In genomic region chr14:119367866-119368425, GRCm38 (mm10) we compare ENCODE assay signal across 22 mouse cellular contexts.
DNase-seq lines count a peak whose midpoint lies in the region; ATAC-seq lines count a peak whose summit lies in the region.
"Had no signal": no experiment of that assay in that cellular context is flagged by ENCODE, and none has a peak within 500 bp of the region (broad histone marks: within the 10 kb centered on the region; RNA-seq: fewer than 3 reads in every experiment).

No protein-coding gene starts in this region.

- 0 out of 2 replicates have a peak, but pooled peaks have one; percentile 35 for ATAC-seq in forebrain, embryonic 15.5 days (replicated peaks)
- ATAC-seq in forebrain, embryonic 12.5 days (ENCODE audit: low FRiP score): no peak
- no peak for ATAC-seq in midbrain, embryonic 11.5 days (ENCODE audit: low FRiP score)
- ATAC-seq in midbrain, embryonic 15.5 days (replicated peaks): no peak
- ATAC-seq: CD4-positive, CD25-positive, alpha-beta regulatory T cell, adult 4 months; intestine, embryonic 16.5 days had no signal

- peak; percentile 40 to 51 for DNase-seq in cerebellum, postnatal 10 days
- no peak for DNase-seq in cerebellum, postnatal 4 days (ENCODE audit: low spot score in 2 of 2)
- DNase-seq in midbrain, embryonic 11.5 days (ENCODE audit: low spot score, missing footprints): peak; percentile 79
- DNase-seq in heart, adult 8-10 months (ENCODE audit: low spot score): no peak
- DNase-seq: adrenal gland, adult 8-10 months; adrenal gland, postnatal 36 days; B cell, adult 2 months; cerebellum, adult 18-20 months; cerebellum, adult 9-11 months; gastrocnemius, postnatal 10 days; heart, adult 18-20 months; heart, postnatal 14 days had no signal

- peaks cover 4% of the 10 kb centered on the region for H3K4me1 ChIP-seq in forebrain, embryonic 15.5 days
- H3K4me1 ChIP-seq in forebrain, embryonic 12.5 days: no peaks in the 10 kb centered on the region; the same call in 1 of the 2 replicates
- H3K4me1 ChIP-seq in midbrain, embryonic 11.5 days (ENCODE audit: control insufficient read depth, insufficient read depth, low read length): 0 out of 2 replicates have a peak, but pooled peaks cover 3% of the 10 kb centered on the region
- no peaks in the 10 kb centered on the region for H3K4me1 ChIP-seq in midbrain, embryonic 15.5 days
- H3K4me1 ChIP-seq: embryonic facial prominence, embryonic 12.5 days; heart, embryonic 15.5 days had no signal

- WGBS in forebrain, embryonic 15.5 days: 34% methylated on average over 3 of the region's 3 CpGs
- 66% methylated on average over 3 of the region's 3 CpGs for WGBS in forebrain, embryonic 12.5 days
- WGBS in midbrain, embryonic 11.5 days: 96% methylated on average over 3 of the region's 3 CpGs
- 80% methylated on average over 3 of the region's 3 CpGs for WGBS in midbrain, embryonic 15.5 days

- no peak overlapping the region for H3K4me2 ChIP-seq in forebrain, embryonic 15.5 days (replicated peaks)
- H3K4me2 ChIP-seq in forebrain, embryonic 12.5 days: no peak overlapping the region
- no peak overlapping the region for H3K4me2 ChIP-seq in midbrain, embryonic 11.5 days
- H3K4me2 ChIP-seq in midbrain, embryonic 15.5 days: no peak overlapping the region
- H3K4me2 ChIP-seq: embryonic facial prominence, embryonic 12.5 days; heart, embryonic 11.5 days; heart, embryonic 15.5 days; hindbrain, embryonic 14.5 days had no signal

- H3K27me3 ChIP-seq in forebrain, embryonic 15.5 days: no peaks in the 10 kb centered on the region
- no peaks in the 10 kb centered on the region for H3K27me3 ChIP-seq in forebrain, embryonic 12.5 days
- H3K27me3 ChIP-seq in midbrain, embryonic 11.5 days (ENCODE audit: control insufficient read depth, insufficient read depth, low read length): no peaks in the 10 kb centered on the region
- H3K27me3 ChIP-seq in midbrain, embryonic 15.5 days (replicated peaks): no peaks in the 10 kb centered on the region
- H3K27me3 ChIP-seq: embryonic facial prominence, embryonic 12.5 days; heart, embryonic 15.5 days had no signal

- H3K27ac ChIP-seq in forebrain, embryonic 15.5 days (replicated peaks): no peak overlapping the region
- no peak overlapping the region for H3K27ac ChIP-seq in forebrain, embryonic 12.5 days
- H3K27ac ChIP-seq in midbrain, embryonic 11.5 days (ENCODE audit: low read depth, low read length): no peak overlapping the region
- H3K27ac ChIP-seq in midbrain, embryonic 15.5 days: no peak overlapping the region
- H3K27ac ChIP-seq: embryonic facial prominence, embryonic 12.5 days; heart, embryonic 15.5 days; hindbrain, embryonic 14.5 days had no signal

- H3K9ac ChIP-seq in forebrain, embryonic 15.5 days (replicated peaks): no peak overlapping the region
- H3K9ac ChIP-seq in forebrain, embryonic 12.5 days: no peak overlapping the region
- H3K9ac ChIP-seq in midbrain, embryonic 11.5 days (ENCODE audit: low read length): no peak overlapping the region
- H3K9ac ChIP-seq in midbrain, embryonic 15.5 days: no peak overlapping the region
- H3K9ac ChIP-seq: embryonic facial prominence, embryonic 12.5 days; heart, embryonic 15.5 days; hindbrain, embryonic 14.5 days had no signal

- H3K36me3 ChIP-seq in forebrain, embryonic 15.5 days: no peaks in the 10 kb centered on the region
- H3K36me3 ChIP-seq in forebrain, embryonic 12.5 days (replicated peaks): no peaks in the 10 kb centered on the region
- no peaks in the 10 kb centered on the region for H3K36me3 ChIP-seq in midbrain, embryonic 11.5 days (ENCODE audit: control insufficient read depth, insufficient read depth, low read length)
- no peaks in the 10 kb centered on the region for H3K36me3 ChIP-seq in midbrain, embryonic 15.5 days (replicated peaks)
- H3K36me3 ChIP-seq: embryonic facial prominence, embryonic 12.5 days; G1E; heart, embryonic 15.5 days had no signal

- H3K9me3 ChIP-seq in forebrain, embryonic 15.5 days: no peaks in the 10 kb centered on the region
- H3K9me3 ChIP-seq in forebrain, embryonic 12.5 days: no peaks in the 10 kb centered on the region
- no peaks in the 10 kb centered on the region for H3K9me3 ChIP-seq in midbrain, embryonic 11.5 days (ENCODE audit: control insufficient read depth, low read length)
- no peaks in the 10 kb centered on the region for H3K9me3 ChIP-seq in midbrain, embryonic 15.5 days
- H3K9me3 ChIP-seq: embryonic facial prominence, embryonic 12.5 days; heart, embryonic 15.5 days had no signal

- no peak overlapping the region for H3K4me3 ChIP-seq in forebrain, embryonic 15.5 days
- H3K4me3 ChIP-seq in forebrain, embryonic 12.5 days (replicated peaks): no peak overlapping the region
- H3K4me3 ChIP-seq in midbrain, embryonic 11.5 days (ENCODE audit: low read depth, low read length): no peak overlapping the region
- H3K4me3 ChIP-seq in midbrain, embryonic 15.5 days: no peak overlapping the region
- H3K4me3 ChIP-seq: embryonic facial prominence, embryonic 12.5 days; heart, embryonic 15.5 days had no signal

Comparison
In these comparisons a context has a peak if more than half of its experiments do, and no peak if none do; other contexts are left out.
1. DNase-seq: peak in cerebellum, postnatal 10 days (2 of 2) and midbrain, embryonic 11.5 days (single experiment); none in cerebellum, postnatal 4 days (0 of 2) and heart, adult 8-10 months (single experiment).